Mouse (Mus musculus): ENCODE measurements around the gene Add3.

The Add3 gene

GRCm38 (mm10) chr19:53166367-53166766, 26.1 kb downstream of the Add3 start:
- no peak for DNase-seq (ENCODE audit: low spot score in 2 of 2)

- no peak for DNase-seq (ENCODE audit: low spot score in 2 of 2)
Observed at GRCm38 (mm10) chr19:53168576-53168975, 28.3 kb downstream of the Add3 start.

- DNase-seq (ENCODE audit: low spot score in 2 of 2), result no peak
Observed at GRCm38 (mm10) chr19:53170651-53171050, 30.4 kb downstream of the Add3 start.

- DNase-seq (ENCODE audit: low spot score in 2 of 2), result no peak
Observed at GRCm38 (mm10) chr19:53174034-53174433, 33.8 kb downstream of the Add3 start.

GRCm38 (mm10) chr19:53175550-53175949, 35.3 kb downstream of the Add3 start:
- no peak for DNase-seq (ENCODE audit: low spot score in 2 of 2)

- DNase-seq (ENCODE audit: low spot score in 2 of 2), result no peak
Observed at GRCm38 (mm10) chr19:53176518-53176917, 36.3 kb downstream of the Add3 start.

GRCm38 (mm10) chr19:53178611-53179528, 38.6 kb downstream of the Add3 start:
- no peak for DNase-seq (ENCODE audit: low spot score in 2 of 2)

GRCm38 (mm10) chr19:53180168-53180803, 40.0 kb downstream of the Add3 start:
- DNase-seq (ENCODE audit: low spot score in 2 of 2), result no peak

GRCm38 (mm10) chr19:53181003-53181861, 41.0 kb downstream of the Add3 start:
- DNase-seq (ENCODE audit: low spot score in 2 of 2), result peak in 1 of 2 experiments; percentile 52

- no peak for DNase-seq (ENCODE audit: low spot score in 2 of 2)
Observed at GRCm38 (mm10) chr19:53183620-53184019, 43.4 kb downstream of the Add3 start.

GRCm38 (mm10) chr19:53184216-53184615, 44.0 kb downstream of the Add3 start:
- no peak for DNase-seq (ENCODE audit: low spot score in 2 of 2)

GRCm38 (mm10) chr19:53184911-53185310, 44.7 kb downstream of the Add3 start:
- DNase-seq (ENCODE audit: low spot score in 2 of 2), result no peak

GRCm38 (mm10) chr19:53185486-53186134, 45.4 kb downstream of the Add3 start:
- peak in 1 of 2 experiments; percentile 77 for DNase-seq (ENCODE audit: low spot score in 2 of 2)

- no peak for DNase-seq (ENCODE audit: low spot score in 2 of 2)
Observed at GRCm38 (mm10) chr19:53186456-53186855, 46.2 kb downstream of the Add3 start.

- no peak for DNase-seq (ENCODE audit: low spot score in 2 of 2)
Observed at GRCm38 (mm10) chr19:53187533-53187932, 47.3 kb downstream of the Add3 start.

GRCm38 (mm10) chr19:53188186-53188585, 47.9 kb downstream of the Add3 start:
- no peak for DNase-seq (ENCODE audit: low spot score in 2 of 2)

GRCm38 (mm10) chr19:53188724-53189220, 48.5 kb downstream of the Add3 start:
- no peak for DNase-seq (ENCODE audit: low spot score in 2 of 2)

GRCm38 (mm10) chr19:53189736-53190135, 49.5 kb downstream of the Add3 start:
- DNase-seq (ENCODE audit: low spot score in 2 of 2), result no peak

GRCm38 (mm10) chr19:53190232-53190631, 50.0 kb downstream of the Add3 start:
- DNase-seq (ENCODE audit: low spot score in 2 of 2), result no peak

- DNase-seq (ENCODE audit: low spot score in 2 of 2), result no peak
Observed at GRCm38 (mm10) chr19:53191867-53192487, 51.7 kb downstream of the Add3 start.

- no peak for DNase-seq (ENCODE audit: low spot score in 2 of 2)
Observed at GRCm38 (mm10) chr19:53193190-53193589, 52.9 kb downstream of the Add3 start.
